Mouse (Mus musculus): ENCODE data around the gene Inip.
"Not testable (repeated sequence)": the region's sequence is repeated elsewhere in the genome, so short reads cannot be mapped to it uniquely, and the experiment has no call there.

Inip gene

GRCm38 (mm10) chr4:59807521-59807920, 6.1 kb upstream of the Inip start:
- no peak for DNase-seq (ENCODE audit: low spot score)

DNA sequence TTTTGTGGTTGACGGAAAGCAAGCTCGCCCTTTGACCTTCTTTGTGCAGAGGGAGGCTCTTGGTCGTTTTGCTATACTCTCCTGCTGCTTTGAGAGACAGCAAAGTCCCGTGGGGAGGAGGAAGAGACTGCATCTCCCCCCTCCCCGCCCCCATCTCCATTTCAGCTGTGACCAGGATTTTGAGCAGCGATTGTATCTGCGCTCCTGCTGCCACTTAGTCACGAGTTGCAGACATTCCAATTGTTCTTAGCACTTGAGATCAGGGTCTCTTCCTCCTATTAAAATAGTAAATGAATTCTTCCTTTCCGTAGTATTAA, 5.4 kb upstream of the Inip start:
- no peak for DNase-seq (ENCODE audit: low spot score)

DNA sequence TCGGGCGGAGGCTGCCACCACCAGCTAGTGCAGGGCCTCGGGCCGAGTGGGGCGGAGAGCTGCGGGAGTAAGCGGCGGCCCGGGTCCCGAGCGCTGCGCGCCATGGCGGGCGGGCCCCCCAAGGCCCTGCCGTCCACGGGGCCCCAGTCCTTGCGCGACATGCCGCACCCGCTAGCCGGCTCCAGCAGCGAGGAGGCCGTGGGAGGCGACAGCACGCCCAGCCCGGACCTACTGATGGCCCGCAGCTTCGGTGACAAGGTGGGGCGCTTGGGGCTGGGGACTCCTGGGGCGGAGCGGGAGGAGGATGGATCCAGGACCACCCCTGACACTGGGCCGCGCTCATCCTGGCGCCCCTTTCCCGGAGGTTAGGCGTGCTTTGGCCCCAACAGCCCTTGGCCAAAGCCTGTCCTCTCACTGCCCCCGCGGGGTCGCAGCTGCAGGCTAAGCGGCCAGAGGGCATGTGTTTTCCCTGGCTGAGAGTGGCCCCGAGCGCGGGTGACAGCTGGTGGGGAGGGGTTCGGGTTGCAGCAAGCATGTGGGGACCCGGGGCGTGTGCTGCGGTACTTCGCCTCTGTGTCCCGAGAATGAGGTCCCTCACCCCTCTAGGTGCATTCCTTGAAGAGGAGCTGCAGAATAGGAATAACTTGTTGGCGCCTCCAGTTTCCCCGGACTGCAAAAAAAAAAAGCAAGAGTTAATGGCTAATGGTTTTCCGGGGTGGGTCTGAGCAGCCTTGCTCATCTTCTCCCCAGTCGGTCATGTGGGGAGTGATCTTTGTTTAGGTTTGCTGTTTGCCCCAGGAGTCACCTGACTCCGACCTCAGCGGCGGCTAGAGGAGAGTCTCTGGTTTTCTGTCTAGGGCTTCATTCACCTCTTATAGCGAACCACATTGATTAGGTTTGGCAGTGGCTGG, 4.8 kb upstream of the Inip start:
- DNase-seq (ENCODE audit: low spot score): no peak

GRCm38 (mm10) chr4:59805181-59805967, 4.0 kb upstream of the Inip start, which contains the start of gene Snx30:
TSS of gene Snx30 (plus strand) at chr4:59805840.
- DNase-seq (ENCODE audit: low spot score): peak; percentile 80

- no peak for DNase-seq (ENCODE audit: low spot score)
Measured at GRCm38 (mm10) chr4:59804754-59805153, 3.4 kb upstream of the Inip start.

GRCm38 (mm10) chr4:59803358-59803757, 2.0 kb upstream of the Inip start:
- DNase-seq (ENCODE audit: low spot score): no peak

- DNase-seq (ENCODE audit: low spot score): no peak
Measured at GRCm38 (mm10) chr4:59802792-59803191, 1.4 kb upstream of the Inip start.

GRCm38 (mm10) chr4:59802107-59802506, 718 bp upstream of the Inip start:
- no peak for DNase-seq (ENCODE audit: low spot score)

- DNase-seq (ENCODE audit: low spot score): no peak
Measured at GRCm38 (mm10) chr4:59800181-59800580, 1.2 kb downstream of the Inip start.

DNA sequence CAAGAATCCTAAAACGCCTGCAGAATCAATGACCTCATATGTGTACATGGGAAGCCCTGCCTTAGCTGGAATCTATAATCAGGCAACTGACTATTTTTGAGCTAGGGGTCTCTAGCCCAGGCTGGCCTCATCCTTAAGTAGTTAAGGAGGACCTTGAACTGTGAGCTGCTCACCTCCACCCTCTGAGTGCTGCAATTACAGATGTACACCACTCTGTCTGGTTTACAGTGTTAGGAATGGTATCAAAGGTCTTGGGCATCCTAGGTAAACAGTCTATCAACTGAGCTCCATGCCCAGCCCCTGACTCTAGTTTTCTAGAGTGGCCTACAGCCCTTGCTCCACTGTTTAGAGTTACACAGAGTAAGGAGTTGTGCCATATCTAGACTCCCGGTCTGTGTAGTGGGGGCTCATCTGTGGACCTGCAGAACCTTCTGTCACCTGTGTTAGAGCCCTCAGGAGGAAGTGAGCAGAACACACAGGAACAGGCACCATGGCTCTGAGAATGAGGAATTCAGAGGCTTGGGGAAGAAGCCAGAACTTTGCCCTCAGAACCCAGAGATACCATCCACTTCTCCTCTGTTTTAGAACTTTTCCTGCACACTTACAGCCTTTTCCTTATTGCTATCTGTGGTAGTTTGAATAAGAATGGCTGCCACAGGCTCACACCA, 5.5 kb downstream of the Inip start:
- DNase-seq (ENCODE audit: low spot score): no peak

DNA sequence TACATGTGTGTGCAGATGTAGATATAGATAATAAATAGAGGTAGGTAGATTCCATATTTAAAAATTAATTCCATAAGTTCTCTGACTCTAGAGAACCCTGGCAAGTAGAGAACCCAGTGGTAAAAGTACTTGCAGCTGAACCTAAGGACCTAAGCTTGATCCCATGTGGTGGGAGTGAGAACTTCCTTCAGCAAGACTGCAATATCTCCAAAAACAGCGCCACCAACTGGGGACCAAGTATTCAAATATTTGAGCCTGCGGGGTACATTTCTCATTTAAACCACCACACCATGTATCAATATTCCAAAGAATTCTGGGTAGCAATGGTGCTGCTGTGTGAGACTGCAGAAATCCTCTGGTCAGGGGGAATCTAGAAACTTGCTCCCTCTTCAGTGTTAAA, 7.3 kb downstream of the Inip start:
- no peak for DNase-seq (ENCODE audit: low spot score)

- DNase-seq (ENCODE audit: low spot score): not testable (repeated sequence)
Measured at GRCm38 (mm10) chr4:59793626-59794025, 7.8 kb downstream of the Inip start.

DNA sequence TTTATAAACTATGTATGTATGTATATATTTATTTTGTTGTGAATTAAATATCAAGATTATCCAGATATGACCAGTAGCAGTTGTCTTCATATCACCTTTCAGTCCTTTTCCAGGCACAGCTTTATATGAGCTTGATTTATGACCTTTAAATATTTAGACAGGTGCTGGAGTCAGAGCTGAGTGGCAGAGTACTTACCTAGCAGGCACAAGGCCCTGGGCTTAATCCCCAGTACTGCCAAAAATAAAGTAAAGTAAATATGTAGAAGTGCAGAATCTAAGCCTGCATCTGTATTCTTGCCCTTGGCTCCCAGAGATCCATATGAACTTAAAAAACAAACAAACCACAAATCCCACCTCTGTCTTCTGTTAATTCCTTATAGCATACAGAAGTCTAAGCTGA, 12.4 kb downstream of the Inip start:
- no peak for DNase-seq (ENCODE audit: low spot score)

- DNase-seq (ENCODE audit: low spot score): no peak
Measured at GRCm38 (mm10) chr4:59787126-59787525, 14.3 kb downstream of the Inip start.

- no peak for DNase-seq (ENCODE audit: low spot score)
Measured at GRCm38 (mm10) chr4:59786661-59787060, 14.7 kb downstream of the Inip start.

- DNase-seq (ENCODE audit: low spot score): no peak
Measured at GRCm38 (mm10) chr4:59785412-59785811, 16.0 kb downstream of the Inip start.

DNA sequence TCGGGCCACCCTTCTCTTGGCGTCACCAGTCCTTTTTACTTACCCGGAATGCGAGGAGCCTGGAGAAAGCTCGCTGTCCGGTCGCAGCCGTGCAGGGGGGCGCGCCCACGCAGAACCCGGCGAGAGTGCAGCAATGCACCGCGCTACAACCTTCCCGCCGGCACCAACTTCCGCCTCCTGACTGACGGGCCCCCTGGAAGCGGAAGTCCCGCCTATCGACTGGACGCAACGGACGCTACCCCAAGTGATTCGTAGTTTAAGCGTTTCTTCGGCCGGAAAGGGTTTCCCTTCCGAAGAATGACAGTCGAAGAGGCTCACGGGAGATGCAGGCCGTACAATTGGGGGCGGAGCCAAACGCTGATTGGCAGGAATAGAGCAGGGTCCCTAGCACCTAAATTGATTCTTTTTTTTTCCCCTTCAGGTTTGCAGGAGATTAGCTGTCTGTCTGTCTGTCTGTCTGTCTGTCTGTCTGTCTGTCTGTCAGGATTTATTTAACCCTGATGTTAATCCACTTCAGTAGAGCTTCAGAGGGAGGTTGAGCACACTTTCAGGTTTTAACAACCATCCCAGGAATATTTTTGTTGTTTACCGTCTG, 17.6 kb downstream of the Inip start:
- DNase-seq (ENCODE audit: low spot score): peak; percentile 93

GRCm38 (mm10) chr4:59782853-59783684, 18.3 kb downstream of the Inip start:
- no peak for DNase-seq (ENCODE audit: low spot score)

DNA sequence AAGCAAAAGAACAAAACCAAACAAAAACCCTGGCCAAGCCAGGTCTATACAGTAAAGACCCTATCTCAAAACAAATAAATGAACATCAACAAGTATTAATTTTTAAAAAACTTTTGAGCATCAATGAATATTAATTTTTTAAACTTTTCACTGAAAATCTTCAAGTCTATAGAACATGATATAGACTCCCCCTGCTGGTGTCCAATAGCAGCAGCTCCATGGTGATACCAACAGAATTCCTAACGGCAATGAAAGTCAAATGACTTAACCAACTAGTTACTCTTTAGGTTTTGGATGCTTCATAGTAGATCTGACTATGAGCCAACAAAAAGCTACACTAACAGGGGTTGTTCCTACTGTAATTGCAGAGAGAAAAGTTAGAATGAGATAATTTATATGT, 20.8 kb downstream of the Inip start:
- DNase-seq (ENCODE audit: low spot score): no peak

- DNase-seq (ENCODE audit: low spot score): no peak
Measured at GRCm38 (mm10) chr4:59777828-59778227, 23.6 kb downstream of the Inip start.

GRCm38 (mm10) chr4:59772171-59772879, 29.1 kb downstream of the Inip start:
- no peak for DNase-seq (ENCODE audit: low spot score)

All from left cerebral cortex, adult 11 months (tissue).